In the genomic region with DNA sequence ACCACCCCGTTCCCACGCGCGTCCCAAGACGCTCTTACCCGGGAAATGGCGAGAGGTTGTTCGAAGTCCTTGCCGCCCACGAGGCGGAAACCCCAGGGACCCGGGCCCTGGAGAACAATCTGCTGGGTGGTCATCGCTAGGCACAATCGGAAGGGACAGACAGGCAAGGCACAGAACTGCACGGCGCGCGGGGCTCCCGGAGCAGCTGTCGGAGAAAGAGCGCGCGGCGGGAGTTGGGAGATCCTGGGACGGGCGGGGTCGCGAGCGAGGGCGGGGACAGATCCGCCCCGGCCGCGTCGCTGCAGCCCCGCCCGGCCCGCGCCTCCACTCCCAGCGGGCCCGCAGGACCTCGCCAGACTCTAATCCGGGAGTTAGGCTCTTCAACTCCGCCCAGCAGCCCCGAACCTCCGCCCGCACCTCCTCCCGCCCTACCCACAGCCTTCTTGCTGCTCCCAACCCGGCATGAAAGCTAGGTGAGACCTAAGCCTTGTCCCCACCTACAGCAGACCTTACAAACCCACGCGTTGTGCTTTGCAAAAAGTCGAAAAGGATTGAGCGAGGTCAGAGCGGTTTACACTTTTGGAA, we compare ENCODE assay signal across 8 mouse cellular contexts. TPM values are rescaled to one million over a fixed set of nuclear protein-coding genes. Genes with fewer than 3 reads are reported as not detected.
DNase-seq lines count a peak whose midpoint lies in the region; ATAC-seq lines count a peak whose summit lies in the region.

Gene Pdlim1 (minus strand): TSS at position 535 of the 585 bp plus-strand sequence.

- H3K4me1 ChIP-seq in liver, embryonic 16.5 days (ENCODE audit: control insufficient read depth, low read depth, low read length) = peaks cover 25% of the 10 kb centered on the region
- no peaks in the 10 kb centered on the region for H3K4me1 ChIP-seq in neural tube, embryonic 11.5 days (ENCODE audit: control insufficient read depth, insufficient read depth, low read length)

- H3K27ac ChIP-seq in liver, embryonic 16.5 days (ENCODE audit: low read length) = peak within 1 kb of the TSS; percentile 47
- no peak within 1 kb of the TSS for H3K27ac ChIP-seq in neural tube, embryonic 11.5 days (ENCODE audit: low read depth, low read length)

- no peaks in the 10 kb centered on the region for H3K36me3 ChIP-seq in liver, embryonic 16.5 days (ENCODE audit: control insufficient read depth, insufficient read depth)
- no peaks in the 10 kb centered on the region for H3K36me3 ChIP-seq in neural tube, embryonic 11.5 days (ENCODE audit: control insufficient read depth, insufficient read depth, low read length)

- H3K9ac ChIP-seq in liver, embryonic 16.5 days (ENCODE audit: low read depth, low read length) = peak within 1 kb of the TSS; percentile 59
- H3K9ac ChIP-seq in neural tube, embryonic 11.5 days (ENCODE audit: low read length) = peak within 1 kb of the TSS; percentile 65

- peak; percentile 95 for ATAC-seq in liver, embryonic 16.5 days (ENCODE audit: low read depth)
- peak; percentile 86 for ATAC-seq in neural tube, embryonic 11.5 days (ENCODE audit: insufficient read depth, low FRiP score, low TSS enrichment)

- no peaks in the 10 kb centered on the region for H3K9me3 ChIP-seq in liver, embryonic 16.5 days (replicated peaks; ENCODE audit: control insufficient read depth, low read length)
- H3K9me3 ChIP-seq in neural tube, embryonic 11.5 days (ENCODE audit: control insufficient read depth, low read length) = no peaks in the 10 kb centered on the region

- H3K27me3 ChIP-seq in liver, embryonic 16.5 days (ENCODE audit: control insufficient read depth, insufficient read depth, low read depth, low read length) = peaks cover 15% of the 10 kb centered on the region
- peaks cover 6% of the 10 kb centered on the region; the same call in 1 of the 2 replicates for H3K27me3 ChIP-seq in neural tube, embryonic 11.5 days (ENCODE audit: control insufficient read depth, insufficient read depth, low read length)

- DNase-seq in right cerebral cortex, adult 18-20 months = peak; percentile 27
- DNase-seq in right cerebral cortex, adult 2 months (ENCODE audit: low spot score in 2 of 2) = no peak
- DNase-seq in embryo, embryonic 10.5 days (ENCODE audit: low spot score) = peak; percentile 84
- peak; percentile 99 for DNase-seq in heart, adult 11 months
- peak; percentile 33 for DNase-seq in kidney, adult 11 months
- peak; percentile 86 for DNase-seq in neural tube, embryonic 11.5 days (ENCODE audit: low spot score)
- peak; percentile 72 for DNase-seq in thymus, postnatal 0 days (ENCODE audit: low spot score)

- peak within 1 kb of the TSS; percentile 66 for H3K4me2 ChIP-seq in liver, embryonic 16.5 days (ENCODE audit: low read depth, low read length)
- peak within 1 kb of the TSS; percentile 94 for H3K4me2 ChIP-seq in neural tube, embryonic 11.5 days (ENCODE audit: low read depth)

- under 1% methylated on average over 54 of the region's 54 CpGs for WGBS in liver, embryonic 16.5 days (ENCODE audit: insufficient replicate concordance)
- WGBS in neural tube, embryonic 11.5 days = under 1% methylated on average over 45 of the region's 54 CpGs

- peak within 1 kb of the TSS; percentile 61 for H3K4me3 ChIP-seq in liver, embryonic 16.5 days (ENCODE audit: low read depth, low read length)
- H3K4me3 ChIP-seq in neural tube, embryonic 11.5 days (ENCODE audit: low read depth, low read length) = peak within 1 kb of the TSS; percentile 58

RNA-seq across cellular contexts. Expression of gene Pdlim1, which starts in this region (rescaled TPM):
- polyA plus RNA-seq in liver, embryonic 16.5 days (2015; fragmentation: Nextera tagmentation; extraction: Ambion mirVana) = 70.4 and 73.8 TPM in 2 replicates
- polyA plus RNA-seq in neural tube, embryonic 11.5 days (2014; fragmentation: Nextera tagmentation; extraction: Ambion mirVana) = 120 and 143 TPM in 2 replicates
- 494 TPM in 2 replicates for polyA plus RNA-seq in thymus, postnatal 0 days (2015; fragmentation: Nextera tagmentation; extraction: Ambion mirVana)

Comparison
In these comparisons a context has a peak if more than half of its experiments do, and no peak if none do; other contexts are left out.
1. DNase-seq: peak in right cerebral cortex, adult 18-20 months (single experiment), embryo, embryonic 10.5 days (single experiment), heart, adult 11 months (single experiment), kidney, adult 11 months (single experiment), neural tube, embryonic 11.5 days (single experiment) and thymus, postnatal 0 days (single experiment); none in right cerebral cortex, adult 2 months (0 of 2).